Mouse (Mus musculus): Measurements from ENCODE around the gene Cryba2.

DNA sequence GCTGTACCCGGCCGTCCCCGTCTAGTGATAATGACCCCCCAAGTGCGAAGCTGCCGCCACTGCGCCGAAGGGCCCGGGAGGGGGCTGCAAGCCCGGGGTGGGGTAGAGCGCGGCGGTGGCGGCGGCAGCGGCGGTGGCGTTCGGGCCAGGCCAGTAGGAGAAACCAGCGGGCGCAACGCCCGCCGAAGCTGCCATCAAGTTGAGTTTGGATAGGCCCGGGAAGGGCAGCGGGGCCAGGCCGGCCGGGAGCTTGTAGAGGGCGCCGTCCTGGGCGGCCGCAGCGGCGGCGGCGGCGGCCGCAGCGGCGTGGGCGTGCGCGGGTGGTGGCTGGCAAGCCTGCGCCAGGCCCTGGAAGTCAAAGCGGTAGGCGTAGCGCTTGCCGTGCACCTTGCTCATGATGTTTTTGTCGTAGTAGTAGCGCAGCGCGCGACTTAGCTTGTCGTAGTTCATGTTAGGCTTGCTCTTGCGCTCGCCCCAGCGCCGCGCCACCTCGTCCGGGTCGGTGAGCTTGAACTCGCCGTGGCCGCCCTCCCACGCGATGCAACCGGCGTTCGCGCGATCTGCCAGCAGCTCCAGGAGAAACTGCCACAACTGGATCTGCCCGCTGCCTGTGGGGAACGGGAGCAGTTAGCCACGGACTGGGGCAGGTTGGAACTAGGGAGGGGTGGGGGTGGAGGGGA is 10.7 kb downstream of the Cryba2 start:
- TF ChIP-seq POLR2A (IDR thresholded peaks at IDR 0.05; ENCODE audit: insufficient read length, low read depth) (no peak), E2F4 (IDR thresholded peaks at IDR 0.05; ENCODE audit: insufficient read depth) (no peak), MAX (IDR thresholded peaks at IDR 0.05; ENCODE audit: low read depth) (no peak), USF1 (IDR thresholded peaks at IDR 0.05; ENCODE audit: low read depth) (no peak), MYOG (IDR thresholded peaks at IDR 0.05; ENCODE audit: control insufficient read depth in 1 of 3, insufficient read depth in 1 of 3, insufficient read length in 2 of 3, low read depth in 2 of 3) (no peak), CEBPB (IDR thresholded peaks at IDR 0.05; ENCODE audit: insufficient read depth, poor library complexity, severe bottlenecking) (no peak)

Measured in myocyte (in vitro differentiated cells).